Mouse (Mus musculus): ENCODE data around the gene AL607142.1.

AL607142.1 gene

GRCm38 (mm10) chr4:120106362-120106761, 41.6 kb downstream of the AL607142.1 start:
- DNase-seq: no peak

GRCm38 (mm10) chr4:120107787-120108186, 43.0 kb downstream of the AL607142.1 start:
- no peak for DNase-seq

GRCm38 (mm10) chr4:120115516-120115915, 50.7 kb downstream of the AL607142.1 start:
- DNase-seq: no peak

- no peak for DNase-seq
Observed at GRCm38 (mm10) chr4:120116312-120116711, 51.5 kb downstream of the AL607142.1 start.

- DNase-seq: peak in 1 of 2 experiments; percentile 58
Observed at GRCm38 (mm10) chr4:120120276-120120675, 55.5 kb downstream of the AL607142.1 start.

GRCm38 (mm10) chr4:120124656-120125055, 59.9 kb downstream of the AL607142.1 start:
- DNase-seq: no peak

GRCm38 (mm10) chr4:120126047-120126446, 61.3 kb downstream of the AL607142.1 start:
- no peak for DNase-seq

GRCm38 (mm10) chr4:120127333-120127732, 62.5 kb downstream of the AL607142.1 start:
- no peak for DNase-seq

GRCm38 (mm10) chr4:120128033-120128432, 63.2 kb downstream of the AL607142.1 start:
- no peak for DNase-seq

- peak in 1 of 2 experiments; percentile 37 for DNase-seq
Observed at GRCm38 (mm10) chr4:120129233-120129885, 64.6 kb downstream of the AL607142.1 start.

GRCm38 (mm10) chr4:120130926-120131325, 66.1 kb downstream of the AL607142.1 start:
- DNase-seq: no peak

GRCm38 (mm10) chr4:120131441-120132220, 66.8 kb downstream of the AL607142.1 start:
- no peak for DNase-seq

- DNase-seq: no peak
Observed at GRCm38 (mm10) chr4:120134223-120134622, 69.4 kb downstream of the AL607142.1 start.

GRCm38 (mm10) chr4:120141810-120142209, 77.0 kb downstream of the AL607142.1 start:
- DNase-seq: no peak

- no peak for DNase-seq
Observed at GRCm38 (mm10) chr4:120142905-120143304, 78.1 kb downstream of the AL607142.1 start.
